Mouse (Mus musculus) large intestine, adult 2 months (tissue): ENCODE data around the gene Ppm1n. TPM values are rescaled to one million over a fixed set of nuclear protein-coding genes. Genes with fewer than 3 reads are reported as not detected.

Source experiments
- DNase-seq: peaks from one replicate; pipeline ENCODE4 v3.0.0-alpha.2; 2012; ENCODE audit warnings: low read depth, low spot score
- whole genome bisulfite sequencing: fragments of 180-500 bp; shearing (Covaris S2); methylation state at CpG from one replicate; pipeline ENCODE4 v1.1.7; 2018; 5-methylcytosine and 5-hydroxymethylcytosine counted together
- polyA plus RNA-seq: library from polyadenylated mRNA; depleted of rRNA; stranded (reverse); fragments of >200 nt; gene quantifications from 2 replicates; pipeline ENCODE4 v1.2.3, GENCODE M21; 2012; rRNA removed

Ppm1n gene
- polyA plus RNA-seq, result 0.33 and 1.3 TPM in 2 replicates

DNA sequence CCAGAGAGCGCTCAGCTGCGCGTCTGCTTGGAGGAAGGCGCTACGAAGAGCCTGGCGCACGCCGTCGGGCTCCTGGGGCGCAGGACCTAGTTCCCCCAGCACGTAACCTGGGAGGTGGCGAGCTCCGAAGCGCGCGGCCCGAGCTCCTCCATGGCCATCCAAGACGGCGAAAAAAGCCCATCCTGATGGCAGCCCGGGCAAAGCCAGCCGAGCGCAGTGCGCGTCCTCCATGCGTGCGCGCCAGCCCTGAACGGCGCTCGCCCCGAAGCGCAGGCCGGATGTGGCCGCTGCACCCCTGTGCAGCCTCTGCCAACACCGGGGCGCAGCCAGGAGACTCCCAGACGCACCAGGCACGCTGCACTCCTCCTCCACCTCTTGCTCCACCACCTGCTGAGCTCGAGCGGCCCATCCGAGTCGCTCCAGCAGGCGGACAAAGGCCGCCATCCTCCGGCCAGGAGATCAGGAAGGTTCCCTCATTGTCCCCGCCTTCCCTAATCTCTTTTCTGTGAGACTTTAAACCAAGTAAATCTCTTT, at the start of gene Ppm1n:
Ppm1n (minus strand) TSS at position 484 of the 534 bp plus-strand sequence.
- no peak for DNase-seq
- 1% methylated on average over 46 of the region's 46 CpGs for WGBS

DNA sequence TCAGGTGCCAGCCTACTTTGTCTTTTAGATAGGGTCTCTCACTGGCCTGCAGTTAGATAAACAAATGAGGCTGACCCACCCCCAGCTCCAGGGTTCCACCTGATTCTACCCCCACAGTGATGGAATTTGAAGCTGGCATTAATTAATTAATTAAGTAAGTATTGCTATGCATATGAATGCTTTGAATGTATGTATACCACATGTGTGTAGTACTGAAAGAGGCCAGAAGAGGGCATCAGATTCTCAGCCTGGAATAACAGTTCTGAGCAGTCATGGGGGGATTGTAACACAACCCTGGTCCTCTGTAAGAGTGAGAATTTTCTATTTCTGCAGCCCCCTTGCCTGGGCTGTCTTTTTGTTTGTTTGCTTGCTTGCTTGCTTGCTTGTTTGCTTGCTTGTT, 48.6 kb upstream of the Ppm1n start:
- no peak for DNase-seq

DNA sequence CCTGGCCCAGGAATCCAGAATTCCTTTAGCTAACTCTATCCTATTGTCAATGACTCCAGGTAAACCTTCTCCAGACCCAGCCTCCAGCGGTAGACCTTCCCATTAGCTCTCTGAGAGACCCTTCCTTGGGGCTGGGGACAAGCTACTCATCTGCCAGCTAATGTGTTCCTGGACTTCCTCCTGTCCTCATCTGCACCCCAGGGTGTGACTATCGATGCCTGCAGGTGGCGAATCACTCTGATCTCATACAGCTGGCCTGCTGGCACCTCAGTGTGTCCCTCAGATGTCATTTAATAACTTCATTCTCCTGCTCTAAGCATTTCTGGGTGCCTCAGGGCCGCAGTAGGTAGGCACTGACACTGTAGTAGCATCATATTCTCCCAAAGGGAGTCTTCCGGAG, 47.9 kb upstream of the Ppm1n start:
- 52% methylated on average over 5 of the region's 5 CpGs for WGBS
- DNase-seq, result no peak

DNA sequence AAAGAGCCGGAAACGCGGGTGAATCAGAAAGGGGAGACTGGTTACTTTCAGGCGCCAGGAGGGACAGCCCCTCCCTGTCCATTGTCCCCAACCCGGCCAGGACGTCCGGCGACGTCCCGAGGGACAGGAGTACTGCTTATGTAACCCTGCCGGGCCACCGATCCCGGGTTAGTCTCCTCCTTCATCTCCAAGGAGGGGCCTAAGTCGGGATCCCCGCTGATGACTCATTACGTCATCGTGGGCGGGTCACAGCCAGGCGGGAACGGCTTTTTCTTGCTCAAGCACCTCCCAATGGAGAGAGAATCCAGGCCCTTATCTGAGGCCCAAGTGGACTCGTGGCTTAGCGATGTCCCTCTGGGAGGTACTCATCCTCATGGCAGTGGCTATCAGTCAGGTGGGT, 47.3 kb upstream of the Ppm1n start:
- WGBS, result under 1% methylated on average over 22 of the region's 22 CpGs
- peak; percentile 85 for DNase-seq

DNA sequence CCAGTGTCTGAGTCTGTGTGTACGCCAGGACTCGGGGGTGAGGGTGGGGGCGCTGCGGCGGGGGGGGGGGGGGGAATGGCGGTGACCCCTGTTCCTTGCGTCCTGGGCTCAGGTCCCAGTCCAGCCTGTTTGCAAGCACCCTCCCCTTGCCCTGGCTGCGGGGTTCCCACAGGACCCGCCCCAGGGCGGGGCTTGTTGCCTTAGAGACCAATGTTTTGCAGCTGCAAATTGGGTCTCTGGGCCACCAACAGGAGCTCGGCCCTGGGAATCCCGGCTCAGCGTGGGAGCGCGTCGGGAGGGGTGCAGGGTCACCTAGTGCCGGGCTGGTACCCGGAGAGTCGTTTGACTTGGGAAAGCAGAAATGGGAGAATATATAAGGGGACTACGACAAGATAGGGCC, 46.5 kb upstream of the Ppm1n start:
- DNase-seq, result no peak
- WGBS, result under 1% methylated on average over 20 of the region's 20 CpGs

DNA sequence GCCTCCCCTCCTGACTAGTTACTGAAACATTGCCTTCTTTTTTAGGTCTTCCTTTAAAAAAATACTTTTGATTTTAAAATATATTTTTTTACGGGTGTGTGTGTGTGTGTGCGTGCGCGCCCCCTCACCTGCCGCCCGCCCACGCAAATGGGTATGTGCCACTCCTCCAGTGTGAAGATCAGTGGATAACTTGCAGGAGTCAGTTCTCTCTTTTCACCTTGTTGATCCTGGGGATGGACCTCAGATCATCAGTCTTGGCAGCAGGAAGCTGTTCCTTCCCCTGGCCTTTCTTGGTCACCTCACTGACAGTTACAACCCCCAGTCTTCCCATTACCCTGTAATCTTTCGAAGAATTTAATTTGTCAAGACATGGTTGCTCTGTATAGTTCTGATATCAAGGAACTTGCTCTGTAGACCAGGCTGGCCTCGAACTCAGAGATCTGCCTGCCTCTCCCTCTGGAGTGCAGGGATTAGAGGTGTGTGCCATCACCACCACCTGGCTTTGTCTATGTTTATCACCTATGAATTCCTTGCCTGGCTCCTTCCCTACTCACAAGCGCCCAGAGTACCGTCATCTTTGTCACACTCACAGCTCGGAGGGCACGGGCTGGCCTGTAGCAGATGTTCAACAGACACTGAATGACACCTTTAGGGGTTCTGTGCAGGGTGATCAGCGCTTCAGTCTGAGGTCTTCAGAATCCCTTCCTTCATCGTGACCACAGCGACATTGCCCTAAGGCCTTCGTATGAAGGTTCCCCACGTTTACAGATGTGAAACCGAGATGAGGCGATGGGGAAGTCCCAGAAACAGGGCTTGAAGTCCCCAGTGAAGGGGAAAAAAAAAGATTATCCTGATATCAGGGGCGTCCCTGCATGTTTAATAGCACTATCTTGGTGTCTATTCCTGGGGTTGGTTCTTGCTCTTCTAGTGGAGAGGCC, 45.7 kb upstream of the Ppm1n start:
- WGBS, result 71% methylated on average over 21 of the region's 21 CpGs
- DNase-seq, result no peak

DNA sequence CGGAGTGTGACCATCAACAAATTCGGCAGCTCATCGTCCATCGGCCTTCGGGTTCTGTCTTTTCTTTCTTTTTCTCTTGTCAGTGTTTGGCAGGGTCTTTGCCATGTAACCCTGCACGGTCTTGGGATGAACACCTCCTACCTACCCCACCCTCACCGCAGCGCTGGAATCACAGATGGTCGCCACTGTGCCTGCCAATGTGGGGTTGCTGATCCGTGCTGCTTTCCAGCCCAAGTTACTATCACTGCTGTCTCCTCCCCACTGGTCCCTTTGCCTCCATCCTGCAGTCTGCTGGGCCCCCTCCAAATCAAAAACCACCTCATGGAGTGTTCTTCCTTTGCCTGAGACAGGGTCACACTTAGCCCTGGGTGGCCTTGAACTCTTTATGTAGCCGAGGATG, 44.4 kb upstream of the Ppm1n start:
- no peak for DNase-seq
- WGBS, result 80% methylated on average over 11 of the region's 11 CpGs

DNA sequence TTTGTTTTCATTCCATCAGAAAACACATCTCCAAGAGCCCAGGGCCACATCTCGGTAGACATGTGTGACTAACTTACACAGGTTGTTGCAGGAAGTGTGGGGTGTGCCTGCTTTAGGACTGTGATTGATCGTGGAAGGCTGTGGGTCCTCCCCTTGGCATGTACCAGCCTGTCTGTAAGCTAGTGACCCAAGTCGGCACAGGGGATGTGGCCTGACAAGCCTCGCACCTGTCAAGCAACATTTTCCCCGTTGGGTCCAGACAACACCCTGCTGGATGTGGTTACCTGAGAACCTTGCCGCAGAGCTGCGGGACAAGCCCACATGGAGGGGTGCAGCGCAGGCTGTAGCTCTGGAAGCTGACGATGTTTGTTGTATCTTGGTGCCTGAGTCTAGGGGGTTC, 42.6 kb upstream of the Ppm1n start:
- no peak for DNase-seq
- WGBS, result 39% methylated on average over 9 of the region's 9 CpGs

DNA sequence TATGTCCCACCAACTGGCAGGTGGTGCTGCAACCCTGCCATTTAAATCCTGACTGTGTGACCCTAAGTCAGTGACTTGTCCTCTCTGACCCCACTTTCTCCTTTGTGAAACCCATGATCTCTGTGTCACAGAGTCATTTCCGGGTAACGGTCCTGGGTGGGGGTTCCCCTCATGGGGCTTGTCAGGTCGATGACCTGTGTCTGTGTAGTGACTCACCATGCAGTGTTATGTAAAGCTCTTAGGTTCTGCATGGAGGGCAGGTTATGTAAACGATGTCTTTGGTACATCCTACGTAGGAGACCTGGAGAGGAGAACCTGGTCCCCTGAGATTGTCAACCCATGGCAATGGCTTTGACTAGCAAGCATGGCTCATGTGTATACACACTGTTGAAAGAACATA, 41.6 kb upstream of the Ppm1n start:
- no peak for DNase-seq
- WGBS, result 14% methylated on average over 5 of the region's 5 CpGs

DNA sequence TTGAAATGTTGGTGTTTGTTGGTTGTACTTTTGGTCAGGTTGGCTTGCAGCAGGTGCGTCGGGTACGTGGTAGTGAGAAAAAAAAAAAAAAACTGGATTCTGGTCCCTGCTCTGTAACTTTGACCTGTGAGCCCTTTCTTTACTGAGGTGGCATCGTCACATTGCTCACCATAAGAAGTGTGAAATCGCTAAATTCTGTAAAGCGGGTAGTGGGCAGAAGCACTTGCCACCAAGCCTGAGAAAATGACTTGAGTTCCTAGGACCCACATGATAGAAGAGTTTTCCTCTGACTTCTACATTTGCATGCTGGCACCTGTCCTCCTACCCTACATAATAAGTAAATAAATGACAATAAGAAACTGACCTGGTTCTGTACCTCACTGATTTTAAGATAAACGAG, 40.8 kb upstream of the Ppm1n start:
- 27% methylated on average over 7 of the region's 7 CpGs for WGBS
- no peak for DNase-seq

DNA sequence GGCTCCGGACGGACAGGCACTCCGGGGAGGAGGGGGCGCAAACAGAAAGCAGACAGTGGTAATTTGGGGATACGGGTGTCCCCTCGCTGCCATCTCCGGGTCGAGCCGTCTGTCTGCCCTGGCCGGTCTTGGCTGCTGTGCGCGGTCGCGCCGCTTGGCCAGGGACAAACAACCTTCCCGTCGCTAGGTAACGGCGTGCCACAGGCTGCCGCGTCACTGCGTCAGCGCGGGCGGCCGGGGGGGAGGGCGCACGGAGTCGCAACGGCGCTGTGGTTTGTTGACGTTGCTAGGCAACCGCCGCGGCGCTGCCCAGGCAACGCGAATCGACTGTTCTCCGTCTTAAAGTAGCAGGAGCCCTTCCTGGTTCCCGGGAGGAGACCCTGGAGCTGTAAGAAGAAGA, 40.0 kb upstream of the Ppm1n start:
- peak; percentile 92 for DNase-seq
- WGBS, result under 1% methylated on average over 41 of the region's 41 CpGs

DNA sequence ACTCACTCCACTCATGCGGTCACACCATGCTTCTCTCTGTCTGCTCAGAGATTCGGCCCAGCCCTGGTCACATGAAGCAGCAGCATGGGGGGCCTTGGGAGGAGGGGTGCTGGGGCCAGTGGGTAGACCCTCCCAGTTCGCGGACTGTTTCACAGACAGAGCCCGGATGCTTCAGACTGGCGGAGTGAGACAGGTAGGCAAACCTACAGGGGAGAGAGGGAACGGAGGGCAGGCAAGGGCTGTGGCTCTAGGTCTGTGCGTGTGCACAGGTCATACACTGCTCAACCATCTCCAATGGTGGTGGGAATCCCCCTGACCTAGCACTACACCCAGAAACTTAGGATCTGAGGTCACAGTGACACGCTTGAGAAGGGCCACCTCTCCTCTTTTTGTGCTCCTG, 39.6 kb upstream of the Ppm1n start:
- no peak for DNase-seq
- 22% methylated on average over 9 of the region's 9 CpGs for WGBS

DNA sequence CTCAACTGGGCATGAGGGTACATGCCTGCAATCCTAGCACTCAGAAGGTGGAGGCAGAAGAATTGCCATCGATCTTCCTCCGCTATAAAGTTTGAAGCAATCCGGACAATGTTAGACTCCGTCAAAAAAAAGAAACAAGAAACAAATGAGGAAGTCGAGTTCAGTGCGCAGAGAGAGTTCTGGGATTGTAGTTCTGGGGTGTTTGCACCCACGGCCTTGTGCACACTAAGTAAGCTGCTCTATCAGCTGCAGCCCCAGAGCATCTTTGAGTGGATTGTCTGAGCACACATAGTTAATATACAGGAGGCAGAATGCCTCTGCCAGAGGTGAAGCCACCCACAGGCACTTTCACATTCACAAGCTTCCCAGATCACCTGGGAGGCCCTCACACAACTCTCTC, 38.8 kb upstream of the Ppm1n start:
- WGBS, result 83% methylated on average over 7 of the region's 7 CpGs
- DNase-seq, result no peak

DNA sequence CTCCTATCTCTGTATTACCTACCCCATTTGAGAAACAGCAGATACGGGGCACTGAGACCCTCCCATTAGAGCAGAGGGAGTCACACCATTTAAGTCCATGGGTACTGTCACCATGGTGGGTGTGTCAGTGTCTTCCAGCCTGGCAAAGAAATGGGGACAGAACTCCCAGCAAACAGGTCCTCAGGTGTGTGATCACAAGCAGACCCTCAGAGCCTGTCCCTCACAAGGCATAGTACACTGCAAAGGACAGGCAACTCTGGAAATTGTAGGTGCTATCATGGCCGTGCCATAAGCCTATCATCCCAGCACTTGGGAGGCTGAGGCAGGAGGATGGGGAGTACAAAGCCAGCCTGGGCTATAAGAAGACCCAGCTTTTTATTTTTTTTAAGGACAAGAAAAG, 38.3 kb upstream of the Ppm1n start:
- 79% methylated on average over 2 of the region's 2 CpGs for WGBS
- DNase-seq, result no peak

DNA sequence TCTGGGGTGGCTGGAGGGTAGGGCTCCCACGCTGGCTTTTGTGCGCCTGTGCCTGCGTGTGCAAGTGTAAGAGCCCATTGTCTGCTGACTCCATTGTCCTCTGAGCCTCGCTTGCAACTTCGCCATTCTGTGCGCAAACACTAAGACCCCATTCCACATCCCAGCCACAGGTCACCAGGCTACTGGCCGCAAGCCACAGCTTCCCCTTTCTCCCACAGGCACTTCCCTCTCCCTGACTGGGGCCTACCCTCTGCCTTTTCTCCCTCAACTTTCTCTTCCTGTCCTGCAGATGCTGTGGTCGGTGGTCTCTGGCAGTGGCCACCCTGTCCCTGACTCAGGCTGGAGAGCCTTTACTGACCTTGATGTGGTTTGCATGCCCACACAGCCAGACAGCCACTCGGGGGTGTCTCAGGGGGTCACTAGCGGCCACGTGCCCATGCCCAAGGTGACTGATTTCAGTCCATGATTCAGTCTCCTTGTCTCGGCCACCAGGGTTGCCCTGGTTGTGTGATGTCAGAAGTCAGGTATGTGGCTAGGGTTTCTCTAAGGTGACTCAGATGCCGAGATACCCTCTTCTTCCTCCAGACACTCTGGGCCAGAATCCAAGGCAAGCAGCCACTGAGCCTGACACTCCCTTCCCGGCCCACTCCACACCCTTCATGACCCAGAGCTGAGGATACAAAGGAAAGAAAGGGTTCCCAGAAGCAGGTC, 36.7 kb upstream of the Ppm1n start:
- DNase-seq, result peak; percentile 60
- WGBS, result 48% methylated on average over 14 of the region's 14 CpGs

DNA sequence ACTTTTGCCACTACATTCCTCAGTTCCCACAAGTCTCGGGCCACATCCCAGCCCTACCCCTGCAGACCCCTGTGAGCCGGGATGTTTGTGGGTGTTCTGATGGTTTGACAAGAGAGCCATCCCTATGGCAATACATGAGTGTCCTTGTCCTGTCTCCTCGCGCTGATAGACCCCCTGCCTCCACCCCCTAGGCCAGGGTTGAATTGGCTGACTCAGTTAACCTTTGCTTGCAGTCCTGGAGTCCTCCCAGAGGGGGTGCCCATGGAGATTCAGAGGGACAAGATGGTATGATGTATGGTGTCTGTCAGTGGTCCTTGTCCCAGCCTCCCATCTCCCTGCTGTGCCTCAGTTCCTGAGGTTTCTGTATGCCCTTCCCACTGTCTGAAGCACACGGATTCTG, 34.2 kb upstream of the Ppm1n start:
- DNase-seq, result no peak
- 53% methylated on average over 5 of the region's 5 CpGs for WGBS

DNA sequence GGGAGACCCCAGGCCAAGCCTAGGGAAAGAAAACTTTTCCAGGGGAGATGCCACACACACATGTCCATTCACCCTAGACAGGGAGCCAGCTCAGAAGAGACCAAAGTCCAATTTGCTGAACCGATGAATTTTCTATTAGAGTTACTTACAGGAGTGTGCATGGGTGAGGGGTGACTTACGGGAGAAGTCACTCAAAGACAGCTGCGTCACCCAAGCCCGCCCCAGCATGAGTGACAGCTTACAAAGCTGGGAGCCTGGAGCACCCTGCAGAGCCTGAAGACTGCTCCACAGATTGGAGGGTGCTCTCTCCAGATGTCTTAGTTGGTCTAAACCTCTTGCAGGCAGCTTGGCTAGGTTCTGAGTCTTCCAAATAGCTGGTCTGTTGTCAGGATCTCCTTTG, 32.1 kb upstream of the Ppm1n start:
- whole genome bisulfite sequencing, result 34% methylated on average over 4 of the region's 4 CpGs
- DNase-seq, result no peak

DNA sequence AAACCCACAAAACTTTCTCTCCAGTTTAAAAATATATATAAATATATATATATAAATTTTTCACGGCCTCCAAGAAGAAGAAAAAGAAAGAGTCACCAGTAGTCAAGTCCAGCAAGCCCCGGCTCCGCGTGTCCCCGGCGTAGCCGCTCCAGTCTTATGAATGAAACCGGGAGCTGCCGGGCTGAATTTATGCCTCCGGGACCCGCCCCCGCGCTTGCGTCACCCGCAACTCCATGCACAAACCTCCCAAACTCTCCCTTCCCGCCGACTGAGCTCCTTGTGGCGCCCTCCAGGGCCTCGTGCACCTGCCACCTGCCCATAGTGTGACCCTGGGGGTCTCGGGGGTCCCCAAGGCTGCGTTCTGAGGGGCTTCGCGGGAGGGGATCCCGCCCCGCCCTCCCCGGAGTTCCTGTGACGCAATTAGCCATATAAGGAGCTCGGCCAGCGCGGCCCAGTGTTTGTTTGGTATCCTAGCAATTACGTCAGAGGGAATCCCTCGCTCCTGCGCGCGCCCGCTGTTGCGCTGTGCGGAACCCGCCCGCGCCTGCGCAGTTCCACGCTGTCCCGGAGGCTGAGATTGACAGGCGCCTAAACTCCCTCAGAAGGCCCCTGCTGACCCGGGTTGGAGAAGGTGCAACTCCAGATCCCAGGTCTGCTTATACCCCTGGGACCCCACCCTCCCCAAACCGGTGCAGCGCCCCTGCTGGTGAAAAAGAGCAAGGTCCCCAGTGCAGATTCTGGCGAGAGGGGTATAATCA, 30.2 kb upstream of the Ppm1n start, which contains the start of gene Fosb:
Fosb (minus strand) TSS at position 168 of the 758 bp plus-strand sequence.
- WGBS, result 1% methylated on average over 49 of the region's 49 CpGs
- peak; percentile 77 for DNase-seq

DNA sequence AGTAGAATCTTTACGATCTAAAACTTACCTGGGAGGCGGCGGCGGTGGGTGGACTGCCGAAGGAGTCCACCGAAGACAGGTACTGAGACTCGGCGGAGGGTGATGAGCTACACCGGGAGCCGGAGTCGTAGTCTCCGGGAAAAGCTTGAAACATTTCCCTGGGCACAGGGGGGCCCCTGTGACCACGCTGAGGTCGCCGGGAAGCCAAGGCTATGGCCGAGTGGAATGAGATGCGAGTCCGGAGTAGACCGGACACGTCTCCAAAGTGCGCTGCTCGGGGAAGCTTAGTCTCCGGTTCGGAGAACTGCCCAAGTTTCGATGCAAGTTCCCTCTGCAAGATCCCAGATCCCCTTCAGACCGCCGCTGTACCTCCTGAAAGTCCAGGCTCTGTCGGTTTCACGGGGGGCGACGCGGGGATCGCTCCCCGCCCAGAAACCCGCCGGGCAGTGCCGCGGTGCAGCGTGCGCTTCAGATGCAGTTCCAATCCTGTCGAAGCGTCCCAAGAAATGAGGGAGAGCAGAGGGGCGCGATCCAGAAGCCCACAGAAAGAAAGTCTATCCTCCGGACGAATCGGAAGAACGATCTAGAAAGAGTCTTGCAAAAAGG, 29.5 kb upstream of the Ppm1n start:
- no peak for DNase-seq
- WGBS, result under 1% methylated on average over 48 of the region's 48 CpGs
